Mouse (Mus musculus) embryonic facial prominence, embryonic 10.5 days (tissue): Measurements from ENCODE around the gene AW011738. TPM values are rescaled to one million over a fixed set of nuclear protein-coding genes. Genes with fewer than 3 reads are reported as not detected.

Experiments
- DNase-seq: peaks from one replicate; pipeline ENCODE4 v3.0.0-alpha.2; 2017; ENCODE audit warnings: low spot score
- H3K27ac ChIP-seq: fragments of 300-500 bp; sonication (generic); replicated peaks from 2 replicates; pipeline ENCODE4 v1.5.1; 2016; ENCODE audit warnings: mild to moderate bottlenecking
- H3K27me3 ChIP-seq: fragments of 300-500 bp; sonication (generic); replicated peaks from 2 replicates; pipeline ENCODE4 v1.6.1; 2016; ENCODE audit warnings: low read depth, mild to moderate bottlenecking; ENCODE audit not compliant: poor library complexity, severe bottlenecking
- H3K36me3 ChIP-seq: fragments of 300-500 bp; sonication (generic); replicated peaks from 2 replicates; pipeline ENCODE4 v1.6.1; 2016; ENCODE audit warnings: mild to moderate bottlenecking, moderate library complexity
- H3K4me1 ChIP-seq: fragments of 300-500 bp; sonication (generic); 2 replicates; pipeline ENCODE4 v1.6.1; 2016
- H3K4me3 ChIP-seq: fragments of 300-500 bp; sonication (generic); 2 replicates; pipeline ENCODE4 v1.5.1; 2016; ENCODE audit warnings: mild to moderate bottlenecking, moderate library complexity
- H3K9me3 ChIP-seq: fragments of 300-500 bp; sonication (generic); 2 replicates; pipeline ENCODE4 v1.6.1; 2016; ENCODE audit warnings: mild to moderate bottlenecking
- WGBS: fragments of 180-500 bp; shearing (Covaris S2); methylation state at CpG from one replicate; pipeline ENCODE4 v1.1.7; 2016; 5-methylcytosine and 5-hydroxymethylcytosine counted together
- polyA plus RNA-seq: library from polyadenylated mRNA; unstranded; fragments of >200 nt; fragmentation: Nextera tagmentation; extraction: Ambion mirVana; gene quantifications from 2 replicates; pipeline ENCODE4 v1.2.1, GENCODE M21; 2016

AW011738 gene
- polyA plus RNA-seq, result 2.2 and 2.7 TPM in 2 replicates

DNA sequence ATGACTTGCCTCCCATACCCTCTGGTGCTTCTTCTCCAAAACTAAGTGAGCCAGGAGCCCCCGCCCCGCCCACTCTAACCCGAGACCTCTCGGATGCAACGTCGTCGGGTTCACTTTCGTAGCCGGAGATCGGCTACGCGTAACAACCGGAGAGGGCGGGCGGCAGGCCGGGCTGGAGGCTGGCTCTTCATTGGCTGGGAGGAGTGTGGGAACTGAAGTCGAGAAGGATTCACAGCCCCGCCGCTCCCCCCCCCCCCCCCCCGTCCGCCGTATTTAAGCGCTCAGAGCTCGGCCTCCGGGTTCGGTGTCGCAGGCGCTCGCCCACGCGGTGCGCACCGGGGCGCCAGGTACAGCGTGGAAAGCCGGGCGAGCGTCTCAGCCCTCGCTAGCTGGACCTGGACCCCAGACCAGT is at the start of gene AW011738:
Gene AW011738, plus strand, starts transcription at position 304 of the 412 bp plus-strand sequence.
- Histone ChIP-seq H3K27ac (peak within 1 kb of the TSS; percentile 76), H3K4me1 (peaks cover 33% of the 10 kb centered on the region), H3K9me3 (no peaks in the 10 kb centered on the region), H3K4me3 (peak within 1 kb of the TSS; percentile 71), H3K36me3 (no peaks in the 10 kb centered on the region), H3K27me3 (peaks cover 42% of the 10 kb centered on the region)
- under 1% methylated on average over 39 of the region's 39 CpGs for WGBS
- DNase-seq, result peak; percentile 86

DNA sequence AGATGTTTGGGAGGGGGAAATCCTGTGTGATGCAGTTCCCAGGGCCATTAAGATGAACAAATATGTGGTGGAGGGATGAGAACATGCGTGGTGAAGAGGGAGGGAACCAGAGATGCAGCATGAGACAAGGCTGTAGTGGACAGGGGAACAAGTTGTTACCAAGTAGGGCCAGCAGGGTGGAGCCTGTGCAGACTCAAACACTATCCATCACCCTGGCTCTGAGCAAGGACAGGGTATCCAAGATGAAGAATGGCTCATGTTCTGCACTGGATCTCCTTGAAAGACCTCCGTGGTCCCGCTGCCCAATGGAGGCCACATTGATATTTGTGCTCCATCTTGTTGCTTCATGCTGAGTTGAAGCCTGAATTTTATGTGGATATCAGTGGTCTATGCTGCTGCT is 48.3 kb upstream of the AW011738 start:
- Histone ChIP-seq H3K4me1 (no peaks in the 10 kb centered on the region), H3K36me3 (no peaks in the 10 kb centered on the region), H3K9me3 (peaks cover 31% of the 10 kb centered on the region), H3K27me3 (no peaks in the 10 kb centered on the region), H3K4me3 (no peak overlapping the region), H3K27ac (no peak overlapping the region)
- peak; percentile 5 for DNase-seq
- WGBS, result 93% methylated on average over 3 of the region's 3 CpGs

DNA sequence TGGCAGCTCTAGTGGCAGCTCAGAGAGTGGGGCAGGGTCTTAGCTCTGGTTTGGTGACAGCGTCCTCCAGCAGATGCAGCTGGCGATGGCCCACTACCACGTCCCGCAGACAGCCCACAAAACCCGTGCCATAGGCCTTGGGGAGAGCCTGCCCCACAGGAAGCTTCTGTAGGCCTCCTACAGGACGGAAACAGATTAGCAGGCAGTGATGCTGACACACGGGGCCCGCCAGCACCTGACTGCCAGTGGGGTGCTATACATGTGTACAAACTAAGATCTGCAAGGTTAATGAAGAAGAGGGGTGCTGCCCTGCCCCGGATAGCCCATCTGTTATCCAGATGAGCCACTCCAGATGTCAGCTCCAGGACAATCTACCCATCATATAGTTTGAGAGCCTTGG is 36.6 kb upstream of the AW011738 start:
- DNase-seq, result no peak
- 89% methylated on average over 9 of the region's 9 CpGs for WGBS
- H3K27ac ChIP-seq, result no peak overlapping the region
- H3K4me3 ChIP-seq, result no peak overlapping the region
- no peaks in the 10 kb centered on the region for H3K27me3 ChIP-seq
- H3K9me3 ChIP-seq, result peaks cover 18% of the 10 kb centered on the region
- peaks cover 98% of the 10 kb centered on the region for H3K36me3 ChIP-seq
- no peaks in the 10 kb centered on the region for H3K4me1 ChIP-seq

DNA sequence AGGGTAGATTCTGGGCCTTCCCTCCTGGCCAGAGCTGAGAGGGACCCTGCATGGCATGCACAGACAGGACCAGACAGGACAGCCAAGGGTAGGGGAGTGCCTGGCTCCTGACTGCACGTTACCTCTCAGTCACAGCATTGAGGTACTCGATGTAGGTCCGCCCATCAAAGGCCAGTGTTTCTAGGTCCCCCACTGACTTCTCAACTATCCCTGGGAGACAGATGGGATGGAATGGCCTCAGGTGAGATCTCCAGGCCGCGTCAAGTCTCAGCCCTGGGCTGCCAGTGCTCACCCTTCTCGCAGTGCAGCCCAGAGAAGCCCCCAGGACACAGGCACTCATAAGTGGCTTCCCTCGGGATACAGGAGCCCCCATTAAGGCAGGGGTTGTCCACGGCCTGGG is 34.5 kb upstream of the AW011738 start:
- 91% methylated on average over 8 of the region's 8 CpGs for WGBS
- no peak for DNase-seq
- no peak overlapping the region for H3K4me3 ChIP-seq
- H3K36me3 ChIP-seq, result peaks cover 100% of the 10 kb centered on the region
- no peak overlapping the region for H3K27ac ChIP-seq
- no peaks in the 10 kb centered on the region for H3K9me3 ChIP-seq
- no peaks in the 10 kb centered on the region for H3K4me1 ChIP-seq
- H3K27me3 ChIP-seq, result no peaks in the 10 kb centered on the region

DNA sequence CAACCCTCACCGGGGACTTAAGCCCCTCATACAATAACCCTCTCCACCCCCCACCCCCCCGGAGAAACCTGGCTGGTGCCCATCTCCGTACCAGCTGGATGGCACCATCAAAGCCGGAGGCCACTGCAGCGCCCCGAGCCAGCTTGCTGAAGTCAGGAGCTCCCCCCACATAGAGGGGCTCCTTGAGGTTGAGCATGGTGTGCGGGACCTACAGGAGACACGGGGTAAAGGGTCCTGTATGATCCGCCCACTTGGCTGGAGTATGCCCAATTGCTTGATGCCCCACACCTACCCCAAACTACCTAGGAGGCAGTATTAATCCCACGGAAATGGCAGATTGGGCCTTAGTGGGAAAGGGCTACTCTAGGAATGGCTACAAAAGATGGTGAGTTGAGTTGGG is 34.0 kb upstream of the AW011738 start:
- no peak overlapping the region for H3K4me3 ChIP-seq
- peaks cover 100% of the 10 kb centered on the region for H3K36me3 ChIP-seq
- H3K27ac ChIP-seq, result no peak overlapping the region
- H3K27me3 ChIP-seq, result no peaks in the 10 kb centered on the region
- no peak for DNase-seq
- no peaks in the 10 kb centered on the region for H3K4me1 ChIP-seq
- WGBS, result 95% methylated on average over 10 of the region's 10 CpGs
- H3K9me3 ChIP-seq, result no peaks in the 10 kb centered on the region

DNA sequence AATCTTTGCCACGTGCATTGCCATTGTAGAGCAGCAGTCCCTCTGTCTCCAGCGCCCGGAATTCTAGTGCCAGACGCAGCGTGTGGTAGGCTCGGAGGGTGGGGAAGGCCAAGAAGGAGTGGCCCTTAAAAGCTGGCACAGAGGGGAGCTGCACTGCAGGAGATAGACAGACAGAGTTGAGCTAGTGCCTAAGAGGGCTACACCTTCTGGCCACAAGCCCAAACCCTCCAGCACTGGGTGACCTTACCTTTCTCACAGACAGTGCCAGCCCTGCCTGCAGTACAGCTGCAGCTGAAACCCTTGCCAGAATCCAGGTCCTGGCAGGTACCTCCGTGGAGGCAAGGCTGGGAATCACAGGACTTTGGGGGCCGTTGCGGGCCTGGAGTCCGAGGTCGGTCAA is 31.3 kb upstream of the AW011738 start:
- Histone ChIP-seq H3K36me3 (peaks cover 100% of the 10 kb centered on the region), H3K27ac (no peak overlapping the region), H3K9me3 (no peaks in the 10 kb centered on the region), H3K4me3 (no peak overlapping the region), H3K4me1 (no peaks in the 10 kb centered on the region), H3K27me3 (no peaks in the 10 kb centered on the region)
- DNase-seq, result no peak
- WGBS, result 95% methylated on average over 11 of the region's 11 CpGs

DNA sequence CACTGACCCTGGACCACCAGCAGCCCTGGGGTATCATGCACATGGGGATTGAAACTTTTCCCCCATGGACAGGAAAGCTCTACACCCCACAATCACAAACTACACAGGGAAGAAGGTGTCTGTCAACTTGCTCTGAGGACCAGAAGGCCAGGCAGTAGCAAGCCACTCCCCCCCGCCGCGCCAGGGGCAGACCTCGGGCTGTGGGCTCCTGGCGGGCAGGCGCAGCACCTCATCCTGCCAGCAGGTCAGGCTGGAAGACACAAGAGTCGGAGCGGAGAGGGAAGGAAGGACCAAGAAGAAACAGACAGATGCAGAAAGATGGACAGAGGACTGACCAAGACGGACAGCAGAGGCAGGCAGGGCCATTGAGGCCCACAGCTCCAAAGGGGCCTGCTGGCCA is 25.5 kb upstream of the AW011738 start:
- 95% methylated on average over 9 of the region's 9 CpGs for WGBS
- Histone ChIP-seq H3K27me3 (no peaks in the 10 kb centered on the region), H3K9me3 (no peaks in the 10 kb centered on the region), H3K4me1 (peaks cover 4% of the 10 kb centered on the region; the same call in 1 of the 2 replicates), H3K27ac (no peak overlapping the region), H3K4me3 (no peak overlapping the region), H3K36me3 (peaks cover 100% of the 10 kb centered on the region)
- DNase-seq, result no peak

DNA sequence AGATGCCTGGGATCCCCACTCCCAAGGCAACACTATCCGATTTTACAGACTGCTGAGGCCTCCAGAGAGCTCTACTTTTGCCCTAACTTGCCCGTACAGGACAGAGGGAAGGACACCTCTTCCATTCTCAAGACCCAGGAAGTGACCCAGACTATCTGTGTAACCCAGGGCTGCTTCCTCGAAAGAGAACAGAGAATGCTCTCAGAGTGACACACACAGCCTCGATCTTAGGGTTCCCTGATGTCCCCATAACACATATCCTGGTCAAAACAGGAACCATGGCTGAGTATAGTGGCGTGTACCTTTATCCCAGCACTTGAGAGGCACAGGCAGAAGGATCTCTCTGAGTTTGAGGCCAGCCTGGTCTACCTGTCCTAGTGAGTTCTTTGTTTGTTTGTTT is 19.4 kb upstream of the AW011738 start:
- DNase-seq, result no peak
- H3K4me3 ChIP-seq, result peak overlapping the region; percentile 30; the same call in 1 of the 2 replicates
- H3K4me1 ChIP-seq, result peaks cover 52% of the 10 kb centered on the region
- 88% methylated on average over 5 of the region's 5 CpGs for WGBS
- H3K9me3 ChIP-seq, result no peaks in the 10 kb centered on the region
- H3K27me3 ChIP-seq, result no peaks in the 10 kb centered on the region
- peaks cover 78% of the 10 kb centered on the region for H3K36me3 ChIP-seq
- H3K27ac ChIP-seq, result no peak overlapping the region

DNA sequence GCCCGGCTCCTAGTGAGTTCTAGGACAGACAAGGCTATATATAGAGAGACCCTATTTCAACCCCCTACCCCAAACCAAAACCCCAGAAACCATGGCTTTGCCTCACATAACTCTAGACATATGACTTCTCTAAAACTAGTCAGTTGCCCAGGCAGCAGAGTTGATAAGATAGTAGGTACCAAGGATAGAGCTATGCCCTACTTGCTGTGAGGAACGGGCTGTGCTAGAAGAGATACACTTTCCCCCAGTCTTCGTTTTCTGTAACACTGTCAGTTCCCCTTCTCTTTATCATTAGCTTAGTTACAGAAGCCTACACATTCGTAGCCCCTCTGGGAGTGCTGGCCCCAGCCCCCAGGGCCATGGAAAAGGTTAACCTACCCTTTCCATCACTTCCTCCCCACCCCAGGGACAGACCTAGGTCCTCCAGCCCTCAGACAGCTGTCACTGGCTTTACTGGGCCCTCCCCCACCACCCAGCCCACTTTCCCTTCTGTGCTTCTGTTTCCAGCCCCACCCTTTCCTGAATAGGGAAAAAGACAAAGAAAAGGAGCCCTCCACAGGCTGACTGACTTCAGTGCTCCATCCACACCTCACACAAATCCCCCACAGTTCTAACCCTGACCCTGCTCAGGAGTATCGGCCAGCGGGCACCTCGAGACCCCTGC is 18.7 kb upstream of the AW011738 start:
- Histone ChIP-seq H3K27ac (peak overlapping the region; percentile 86), H3K36me3 (peaks cover 71% of the 10 kb centered on the region), H3K27me3 (no peaks in the 10 kb centered on the region), H3K9me3 (no peaks in the 10 kb centered on the region), H3K4me1 (peaks cover 59% of the 10 kb centered on the region), H3K4me3 (peak overlapping the region; percentile 56)
- DNase-seq, result no peak
- 84% methylated on average over 7 of the region's 7 CpGs for WGBS

DNA sequence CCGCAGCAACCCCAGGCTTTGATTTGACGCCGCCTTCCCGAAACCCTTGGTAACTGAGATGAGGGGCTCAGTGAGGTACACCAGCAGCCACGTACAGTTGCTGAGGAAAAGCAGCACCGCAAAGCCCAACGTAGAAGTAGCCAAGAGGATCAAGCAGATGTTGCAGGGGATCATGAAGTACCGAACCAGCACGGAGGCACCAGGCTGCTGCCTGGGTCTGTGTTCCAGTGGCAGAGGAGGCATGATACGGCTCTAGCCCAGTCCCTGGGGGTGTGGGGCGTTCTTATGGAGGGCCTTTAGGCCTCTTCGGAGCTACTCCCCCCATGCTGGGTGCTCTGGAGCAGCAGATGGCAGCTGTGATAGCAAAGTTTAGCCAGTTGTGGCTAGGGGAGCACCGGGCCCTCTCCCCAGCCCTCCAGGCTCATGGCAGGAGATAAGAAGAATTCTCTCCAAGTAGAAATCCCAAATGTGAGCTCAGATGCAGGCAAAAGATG is 17.6 kb upstream of the AW011738 start:
- H3K9me3 ChIP-seq, result no peaks in the 10 kb centered on the region
- no peaks in the 10 kb centered on the region for H3K27me3 ChIP-seq
- peak overlapping the region; percentile 86 for H3K27ac ChIP-seq
- 74% methylated on average over 13 of the region's 13 CpGs for WGBS
- peaks cover 66% of the 10 kb centered on the region for H3K4me1 ChIP-seq
- peaks cover 68% of the 10 kb centered on the region for H3K36me3 ChIP-seq
- no peak for DNase-seq
- H3K4me3 ChIP-seq, result peak overlapping the region; percentile 56

DNA sequence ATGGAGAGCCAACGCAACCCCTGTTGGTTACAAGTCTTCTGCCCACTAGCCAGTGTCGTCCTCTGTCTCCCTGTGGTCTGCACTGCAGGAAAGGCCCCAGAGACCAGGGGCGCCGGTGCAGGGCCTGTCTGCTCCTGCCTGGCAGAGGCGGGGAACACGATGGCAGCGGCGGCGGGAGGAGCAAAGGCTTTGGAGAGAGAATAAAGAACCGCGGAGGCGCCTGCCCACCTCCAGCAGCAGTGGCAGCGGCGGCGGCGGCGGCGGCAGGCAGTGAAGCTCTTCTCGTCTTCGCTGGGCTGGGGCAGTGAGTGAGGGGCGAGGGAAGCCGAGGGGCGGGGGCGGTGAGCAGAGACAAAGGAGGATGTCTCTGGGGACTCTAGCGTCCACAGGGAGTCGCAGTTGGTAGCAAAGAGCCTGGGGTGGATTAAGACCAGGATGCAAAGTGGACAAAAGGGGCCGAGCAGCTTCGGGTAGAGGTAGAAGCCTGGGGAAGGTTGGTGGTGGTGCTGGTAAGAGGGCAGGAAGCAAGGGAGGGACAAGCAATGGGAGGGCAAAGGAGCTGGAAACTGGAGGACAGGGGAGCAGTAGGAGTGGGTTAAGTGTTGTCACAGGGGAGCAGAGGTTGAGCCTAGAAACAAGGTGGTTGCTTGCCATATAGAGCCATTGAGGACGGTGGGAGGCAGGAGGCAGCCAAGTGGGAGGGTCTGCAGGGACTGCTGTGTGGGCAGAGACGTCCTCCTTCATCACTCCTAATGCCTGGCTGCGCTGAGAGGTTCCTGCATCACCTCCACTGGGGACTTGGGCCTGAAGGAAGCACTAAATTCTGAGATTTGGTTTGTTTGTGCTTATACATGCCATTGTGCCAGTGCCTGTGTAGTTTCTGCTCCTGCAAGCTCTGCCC is 16.9 kb upstream of the AW011738 start:
- Histone ChIP-seq H3K4me1 (peaks cover 73% of the 10 kb centered on the region), H3K4me3 (peak overlapping the region; percentile 56), H3K27ac (peak overlapping the region; percentile 86), H3K27me3 (no peaks in the 10 kb centered on the region), H3K9me3 (no peaks in the 10 kb centered on the region), H3K36me3 (peaks cover 68% of the 10 kb centered on the region)
- peak; percentile 72 for DNase-seq
- 6% methylated on average over 31 of the region's 31 CpGs for WGBS

DNA sequence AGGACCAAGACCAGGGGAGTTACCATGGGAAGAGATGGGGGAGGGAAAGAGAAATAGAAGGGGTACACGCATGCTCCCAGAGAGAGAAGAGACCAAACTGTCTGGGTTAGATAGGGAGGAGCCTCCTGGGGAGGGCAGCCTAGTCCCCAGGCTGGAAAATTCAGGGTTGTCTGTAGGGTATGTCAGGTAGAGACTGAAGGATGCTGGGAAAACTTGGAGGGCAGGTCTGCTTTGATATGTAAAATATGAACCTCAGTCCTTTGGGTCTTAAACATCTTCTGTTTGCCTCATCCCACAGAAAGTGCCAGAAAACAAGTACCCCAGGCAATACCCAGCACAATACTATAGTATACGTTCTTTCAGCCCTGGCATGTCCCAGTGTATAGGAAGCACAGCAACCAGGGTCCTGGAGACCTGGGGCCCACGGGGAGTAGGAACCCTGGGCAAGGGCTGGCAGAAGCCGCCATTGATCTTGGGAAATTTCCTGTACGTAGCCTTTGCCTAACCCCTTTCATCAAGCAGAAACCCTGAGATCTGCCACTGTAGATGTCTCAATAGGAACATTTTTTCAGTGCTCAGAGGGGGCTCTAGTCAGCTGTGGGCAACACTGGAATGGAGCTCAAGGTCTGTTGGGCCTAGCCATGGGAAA is 14.8 kb upstream of the AW011738 start:
- Histone ChIP-seq H3K4me1 (peaks cover 94% of the 10 kb centered on the region), H3K27ac (peak overlapping the region; percentile 83), H3K36me3 (peaks cover 68% of the 10 kb centered on the region), H3K27me3 (no peaks in the 10 kb centered on the region), H3K9me3 (no peaks in the 10 kb centered on the region), H3K4me3 (peak overlapping the region; percentile 37)
- DNase-seq, result no peak
- 42% methylated on average over 5 of the region's 5 CpGs for WGBS
